Mouse (Mus musculus) liver, adult 2 months (tissue): ENCODE measurements around the gene Pgm5. TPM values are rescaled to one million over a fixed set of nuclear protein-coding genes. Genes with fewer than 3 reads are reported as not detected.

Source experiments
- DNase-seq: peaks from one replicate; pipeline ENCODE4 v3.0.0-alpha.2; 2011; ENCODE audit warnings: low read depth, low spot score; ENCODE audit errors: extremely low read depth
- H3K27ac ChIP-seq: fragments of 200-500 bp; replicated peaks from 2 replicates; pipeline ENCODE4 v1.5.1; 2012; ENCODE audit warnings: low read depth, mild to moderate bottlenecking, control low read depth, inconsistent platforms, low read length; ENCODE audit not compliant: insufficient read depth
- H3K27me3 ChIP-seq: fragments of 200-500 bp; 2 replicates; pipeline ENCODE4 v1.6.1; 2012; ENCODE audit warnings: mild to moderate bottlenecking, moderate library complexity, low read length, inconsistent platforms; ENCODE audit not compliant: control insufficient read depth, insufficient read depth
- H3K36me3 ChIP-seq: fragments of 200-500 bp; 2 replicates; pipeline ENCODE4 v1.6.1; 2012; ENCODE audit warnings: low read length, inconsistent platforms; ENCODE audit not compliant: control insufficient read depth, insufficient read depth
- H3K4me1 ChIP-seq: fragments of 200-500 bp; 2 replicates; pipeline ENCODE4 v1.6.1; 2011; ENCODE audit warnings: low read length; ENCODE audit not compliant: control insufficient read depth, insufficient read depth
- H3K4me3 ChIP-seq: fragments of 200-500 bp; 2 replicates; pipeline ENCODE4 v1.5.1; 2011; ENCODE audit warnings: low read depth, mild to moderate bottlenecking, control low read depth, low read length, moderate library complexity; ENCODE audit not compliant: insufficient read depth
- H3K79me2 ChIP-seq: fragments of 200-500 bp; 2 replicates; pipeline ENCODE4 v1.6.1; 2012; ENCODE audit warnings: inconsistent platforms, mild to moderate bottlenecking, low read length, moderate library complexity; ENCODE audit not compliant: control insufficient read depth, insufficient read depth
- H3K9ac ChIP-seq: fragments of 200-500 bp; 2 replicates; pipeline ENCODE4 v1.6.1; 2012; ENCODE audit warnings: low read depth, mild to moderate bottlenecking, control low read depth, inconsistent platforms, low read length
- CTCF ChIP-seq: fragments of 200-500 bp; IDR thresholded peaks from 2 replicates; pipeline ENCODE4 v1.5.1; 2011; ENCODE audit warnings: low read depth, low read length, control low read depth
- POLR2A ChIP-seq: fragments of 200-500 bp; IDR thresholded peaks from 2 replicates; pipeline ENCODE4 v1.6.1; 2011; ENCODE audit warnings: low read length, control low read depth; ENCODE audit not compliant: insufficient read depth; ENCODE audit errors: extremely low read depth
- WGBS: fragments of 180-500 bp; shearing (Covaris S2); methylation state at CpG from one replicate; pipeline ENCODE4 v1.1.7; 2018; 5-methylcytosine and 5-hydroxymethylcytosine counted together
- polyA plus RNA-seq: library from polyadenylated mRNA; depleted of rRNA; stranded (reverse); fragments of >200 nt; gene quantifications from 2 replicates; pipeline ENCODE4 v1.2.3, GENCODE M21; 2012
- total RNA-seq: library from RNA; depleted of rRNA; stranded (reverse); fragments of >200 nt; gene quantifications from 2 replicates; pipeline ENCODE4 v1.2.3, GENCODE M21; 2014

The Pgm5 gene
- total and polyA plus RNA-seq, 2 experiments = 0.46 to 1.7 TPM

GRCm38 (mm10) chr19:24901666-24902065, 40.0 kb upstream of the Pgm5 start:
- H3K36me3 ChIP-seq = no peaks in the 10 kb centered on the region
- peaks cover 35% of the 10 kb centered on the region for H3K27me3 ChIP-seq
- no peak overlapping the region for H3K9ac ChIP-seq
- no peak for DNase-seq
- no peak for TF ChIP-seq POLR2A
- TF ChIP-seq CTCF = no peak
- WGBS = 5% methylated on average over 3 of the region's 3 CpGs
- H3K4me3 ChIP-seq = no peak overlapping the region
- H3K27ac ChIP-seq = no peak overlapping the region
- no peaks in the 10 kb centered on the region for H3K79me2 ChIP-seq
- H3K4me1 ChIP-seq = 0 out of 2 replicates have a peak, but pooled peaks cover 2% of the 10 kb centered on the region

DNA sequence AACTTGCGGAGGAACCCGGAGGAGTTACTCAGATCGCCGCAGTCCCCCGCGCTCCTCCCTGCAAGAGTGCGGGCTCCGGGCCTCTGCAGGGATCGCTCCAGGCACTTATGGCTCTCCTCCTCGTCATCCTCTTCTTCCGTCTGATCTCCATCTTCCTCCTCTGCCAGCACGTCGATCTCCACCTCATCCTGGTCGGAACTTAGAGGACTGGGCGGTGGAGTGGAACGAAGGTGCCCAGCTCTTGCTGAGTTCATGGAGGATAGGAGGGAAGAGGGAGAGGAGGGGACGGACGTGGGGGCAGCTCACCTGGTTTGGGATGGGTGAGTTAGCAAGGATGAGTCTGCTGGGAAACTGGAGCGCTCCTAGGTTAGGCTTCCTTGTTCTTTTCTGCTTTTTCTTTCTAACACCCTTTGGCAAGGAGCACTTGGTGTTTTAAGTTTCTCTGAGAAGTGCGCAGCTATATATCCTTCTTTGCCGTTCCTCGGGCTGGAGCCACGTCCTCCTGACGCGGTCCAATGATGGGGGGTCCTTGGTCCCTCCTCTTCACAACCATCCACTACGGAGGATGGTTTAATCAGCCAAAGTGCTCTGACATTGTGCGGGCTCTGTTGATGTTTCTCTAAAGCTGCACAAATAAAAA, 39.0 kb upstream of the Pgm5 start, which contains the start of gene Foxd4:
Gene Foxd4 (minus strand): TSS at position 617 of the 640 bp plus-strand sequence.
- Histone ChIP-seq H3K79me2 (no peaks in the 10 kb centered on the region), H3K27ac (no peak within 1 kb of the TSS), H3K4me3 (no peak within 1 kb of the TSS; the same call in 1 of the 2 replicates), H3K4me1 (0 out of 2 replicates have a peak, but pooled peaks cover 2% of the 10 kb centered on the region), H3K9ac (no peak within 1 kb of the TSS), H3K36me3 (no peaks in the 10 kb centered on the region), H3K27me3 (peaks cover 38% of the 10 kb centered on the region)
- DNase-seq = no peak
- 5% methylated on average over 27 of the region's 27 CpGs for WGBS
- TF ChIP-seq POLR2A (no peak), CTCF (no peak)

- no peak for DNase-seq
- no peak overlapping the region for H3K9ac ChIP-seq
- WGBS = 2% methylated on average over 84 of the region's 84 CpGs
- H3K27ac ChIP-seq = no peak overlapping the region
- no peak for TF ChIP-seq CTCF
- TF ChIP-seq POLR2A = no peak
- peaks cover 38% of the 10 kb centered on the region for H3K27me3 ChIP-seq
- 0 out of 2 replicates have a peak, but pooled peaks cover 2% of the 10 kb centered on the region for H3K4me1 ChIP-seq
- H3K4me3 ChIP-seq = no peak overlapping the region; the same call in 1 of the 2 replicates
- H3K36me3 ChIP-seq = no peaks in the 10 kb centered on the region
- no peaks in the 10 kb centered on the region for H3K79me2 ChIP-seq
These were observed 38.2 kb upstream of the Pgm5 start for GRCm38 (mm10) chr19:24899578-24900544.

DNA sequence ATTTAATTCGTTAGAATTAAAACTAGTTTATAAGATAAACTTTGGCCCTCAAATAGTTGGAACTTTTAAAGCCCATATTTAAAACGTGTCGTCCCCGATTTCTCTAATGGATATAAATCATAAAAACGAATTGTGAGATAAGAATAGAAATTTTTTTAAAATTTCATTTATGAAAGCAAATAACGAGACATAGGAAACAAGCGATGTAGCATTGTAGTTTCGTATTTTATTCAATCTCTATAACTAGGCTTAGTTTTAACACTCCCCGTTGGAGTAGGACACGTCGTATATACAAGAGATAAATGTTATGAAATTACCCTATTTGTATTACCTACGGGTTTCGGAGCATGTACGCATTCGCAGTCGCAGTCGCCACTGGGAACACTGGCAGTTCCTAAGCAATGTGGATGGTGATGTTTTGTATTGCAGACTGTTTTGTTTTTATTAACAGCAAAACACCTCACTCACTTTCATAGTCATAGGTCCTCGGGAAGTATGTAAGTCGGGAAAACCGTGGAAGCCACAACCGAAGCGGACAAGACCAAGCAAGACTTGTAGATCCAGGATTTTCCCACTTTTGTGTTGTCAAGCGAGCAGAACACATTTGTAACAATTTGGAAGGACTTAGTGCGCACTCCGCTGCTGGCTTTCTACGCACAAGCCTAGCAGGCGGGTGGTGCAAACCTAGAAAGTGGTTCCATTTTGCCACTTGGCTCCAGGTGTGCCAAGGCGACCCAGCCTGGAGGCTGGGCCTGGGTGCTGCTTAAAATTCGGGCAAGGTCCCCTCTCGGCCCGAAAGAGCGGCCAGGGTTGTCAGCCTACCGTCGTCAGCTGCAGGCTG, 37.3 kb upstream of the Pgm5 start:
- no peak for TF ChIP-seq CTCF
- TF ChIP-seq POLR2A = no peak
- H3K4me3 ChIP-seq = no peak overlapping the region

More for the DNA sequence above, 37.3 kb upstream of the Pgm5 start:
- H3K27ac ChIP-seq = no peak overlapping the region
- no peak overlapping the region for H3K9ac ChIP-seq
- no peak for DNase-seq
- 6% methylated on average over 34 of the region's 34 CpGs for WGBS
- H3K27me3 ChIP-seq = peaks cover 38% of the 10 kb centered on the region
- H3K79me2 ChIP-seq = no peaks in the 10 kb centered on the region
- no peaks in the 10 kb centered on the region for H3K36me3 ChIP-seq
- H3K4me1 ChIP-seq = 0 out of 2 replicates have a peak, but pooled peaks cover 2% of the 10 kb centered on the region
